Mouse (Mus musculus): ENCODE results near the gene Trip10. TPM values are rescaled to one million over a fixed set of nuclear protein-coding genes. Genes with fewer than 3 reads are reported as not detected.

Gene Trip10
- polyA plus RNA-seq, 1 experiment from 2014 or later = 40.6 TPM

GRCm38 (mm10) chr17:57289252-57289651, 40.0 kb downstream of the Trip10 start:
- H3K4me1 ChIP-seq = no peaks in the 10 kb centered on the region
- H3K9me3 ChIP-seq = no peaks in the 10 kb centered on the region
- ATAC-seq (ENCODE audit: insufficient number of reproducible peaks, low FRiP score, low TSS enrichment, low read depth) = no peak
- WGBS = 80% methylated on average over 5 of the region's 5 CpGs
- no peak overlapping the region for H3K27ac ChIP-seq
- H3K27me3 ChIP-seq = no peaks in the 10 kb centered on the region
- H3K9ac ChIP-seq = no peak overlapping the region
- no peak overlapping the region for H3K4me3 ChIP-seq
- H3K36me3 ChIP-seq = no peaks in the 10 kb centered on the region
- no peak overlapping the region for H3K4me2 ChIP-seq

GRCm38 (mm10) chr17:57290001-57290670, 40.9 kb downstream of the Trip10 start:
- H3K4me2 ChIP-seq = no peak overlapping the region
- H3K27me3 ChIP-seq = no peaks in the 10 kb centered on the region
- H3K4me1 ChIP-seq = no peaks in the 10 kb centered on the region
- WGBS = 82% methylated on average over 9 of the region's 9 CpGs
- H3K27ac ChIP-seq = no peak overlapping the region
- no peak overlapping the region for H3K4me3 ChIP-seq
- no peak for ATAC-seq (ENCODE audit: insufficient number of reproducible peaks, low FRiP score, low TSS enrichment, low read depth)
- no peaks in the 10 kb centered on the region for H3K36me3 ChIP-seq
- H3K9ac ChIP-seq = no peak overlapping the region
- H3K9me3 ChIP-seq = no peaks in the 10 kb centered on the region

- H3K4me1 ChIP-seq = no peaks in the 10 kb centered on the region
- no peak overlapping the region for H3K4me3 ChIP-seq
- H3K4me2 ChIP-seq = no peak overlapping the region
- H3K27ac ChIP-seq = no peak overlapping the region
- H3K9ac ChIP-seq = no peak overlapping the region
- no peak for ATAC-seq (ENCODE audit: insufficient number of reproducible peaks, low FRiP score, low TSS enrichment, low read depth)
- 80% methylated on average over 7 of the region's 7 CpGs for WGBS
- no peaks in the 10 kb centered on the region for H3K36me3 ChIP-seq
- H3K27me3 ChIP-seq = no peaks in the 10 kb centered on the region
- H3K9me3 ChIP-seq = no peaks in the 10 kb centered on the region
Observed at GRCm38 (mm10) chr17:57290671-57291055, 41.4 kb downstream of the Trip10 start.

DNA sequence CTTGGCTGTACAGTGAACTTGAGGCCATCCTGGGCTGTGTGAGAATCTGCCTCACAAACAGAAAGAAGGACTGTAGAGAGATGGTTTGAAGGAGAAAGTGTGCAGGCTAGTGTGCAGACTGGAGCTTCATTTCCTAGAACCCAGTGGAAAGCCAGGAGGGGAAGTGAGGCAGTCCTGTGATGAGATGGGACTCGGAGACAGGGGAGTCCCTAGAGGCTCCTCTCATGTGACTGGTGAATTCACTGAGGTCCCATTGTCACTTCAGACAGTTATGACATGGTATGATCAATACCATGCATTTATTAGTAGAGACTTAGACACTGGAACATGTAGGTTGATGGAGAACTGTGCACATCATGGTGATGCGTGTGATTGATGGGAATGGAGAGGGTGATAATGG, 43.0 kb downstream of the Trip10 start:
- H3K4me2 ChIP-seq = no peak overlapping the region
- H3K4me1 ChIP-seq = no peaks in the 10 kb centered on the region
- H3K9ac ChIP-seq = no peak overlapping the region
- H3K36me3 ChIP-seq = no peaks in the 10 kb centered on the region
- 87% methylated on average over 2 of the region's 2 CpGs for WGBS
- no peaks in the 10 kb centered on the region for H3K9me3 ChIP-seq
- H3K27me3 ChIP-seq = no peaks in the 10 kb centered on the region
- H3K4me3 ChIP-seq = no peak overlapping the region
- ATAC-seq (ENCODE audit: insufficient number of reproducible peaks, low FRiP score, low TSS enrichment, low read depth) = no peak
- H3K27ac ChIP-seq = no peak overlapping the region

- Histone ChIP-seq H3K9ac (no peak overlapping the region), H3K36me3 (no peaks in the 10 kb centered on the region), H3K4me2 (no peak overlapping the region), H3K27me3 (no peaks in the 10 kb centered on the region), H3K4me3 (no peak overlapping the region), H3K27ac (no peak overlapping the region), H3K4me1 (no peaks in the 10 kb centered on the region), H3K9me3 (no peaks in the 10 kb centered on the region)
- ATAC-seq (ENCODE audit: insufficient number of reproducible peaks, low FRiP score, low TSS enrichment, low read depth) = no peak
- 91% methylated on average over 9 of the region's 9 CpGs for WGBS
Observed at GRCm38 (mm10) chr17:57292968-57293367, 43.7 kb downstream of the Trip10 start.

DNA sequence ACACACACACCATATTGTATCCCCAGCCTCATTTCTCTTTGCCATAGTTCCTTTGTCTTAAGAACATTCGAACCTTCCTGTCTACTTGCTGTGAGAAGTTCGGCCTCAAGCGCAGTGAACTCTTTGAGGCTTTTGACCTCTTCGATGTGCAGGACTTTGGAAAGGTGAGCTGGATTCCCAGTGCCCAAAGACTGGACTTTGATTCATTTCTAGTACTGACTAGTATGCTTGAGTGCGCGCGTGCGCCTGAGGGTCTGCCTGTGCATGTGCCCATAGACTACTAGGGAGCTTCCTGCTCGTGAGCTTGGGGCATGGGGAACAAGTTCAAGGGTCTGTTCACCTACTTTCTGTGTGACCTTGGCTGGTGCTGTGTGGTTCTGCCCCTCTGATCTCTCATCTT, 46.7 kb downstream of the Trip10 start:
- Histone ChIP-seq H3K27ac (no peak overlapping the region), H3K4me3 (no peak overlapping the region), H3K9me3 (no peaks in the 10 kb centered on the region), H3K9ac (no peak overlapping the region), H3K4me1 (no peaks in the 10 kb centered on the region), H3K4me2 (no peak overlapping the region), H3K27me3 (no peaks in the 10 kb centered on the region), H3K36me3 (no peaks in the 10 kb centered on the region)
- WGBS = 91% methylated on average over 9 of the region's 9 CpGs
- ATAC-seq (ENCODE audit: insufficient number of reproducible peaks, low FRiP score, low TSS enrichment, low read depth) = no peak

DNA sequence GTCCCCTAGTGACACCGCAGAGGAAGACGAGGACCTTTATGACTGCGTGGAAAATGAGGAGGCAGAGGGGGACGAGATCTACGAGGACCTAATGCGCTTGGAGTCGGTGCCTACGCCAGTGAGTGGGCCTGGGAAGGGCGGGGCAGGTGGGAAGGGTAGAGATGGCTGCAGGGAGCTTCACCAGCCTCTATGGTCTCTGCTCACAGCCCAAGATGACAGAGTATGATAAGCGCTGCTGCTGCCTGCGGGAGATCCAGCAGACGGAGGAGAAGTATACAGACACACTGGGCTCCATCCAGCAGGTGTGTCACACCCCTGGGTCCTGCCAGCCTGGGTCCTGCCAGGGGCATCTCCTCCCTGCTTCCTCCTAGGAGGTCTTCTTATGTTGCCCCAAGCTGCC, 47.8 kb downstream of the Trip10 start:
- Histone ChIP-seq H3K27ac (no peak overlapping the region), H3K9me3 (no peaks in the 10 kb centered on the region), H3K36me3 (no peaks in the 10 kb centered on the region), H3K27me3 (no peaks in the 10 kb centered on the region), H3K4me1 (no peaks in the 10 kb centered on the region), H3K4me2 (no peak overlapping the region), H3K9ac (no peak overlapping the region), H3K4me3 (no peak overlapping the region)
- 80% methylated on average over 12 of the region's 12 CpGs for WGBS
- no peak for ATAC-seq (ENCODE audit: insufficient number of reproducible peaks, low FRiP score, low TSS enrichment, low read depth)

- H3K4me3 ChIP-seq = no peak overlapping the region
- whole genome bisulfite sequencing = 65% methylated on average over 4 of the region's 4 CpGs
- no peak for ATAC-seq (ENCODE audit: insufficient number of reproducible peaks, low FRiP score, low TSS enrichment, low read depth)
- no peaks in the 10 kb centered on the region for H3K9me3 ChIP-seq
- H3K4me1 ChIP-seq = no peaks in the 10 kb centered on the region
- H3K36me3 ChIP-seq = no peaks in the 10 kb centered on the region
- no peaks in the 10 kb centered on the region for H3K27me3 ChIP-seq
- H3K4me2 ChIP-seq = no peak overlapping the region
- H3K9ac ChIP-seq = no peak overlapping the region
- H3K27ac ChIP-seq = no peak overlapping the region
Observed at GRCm38 (mm10) chr17:57305593-57305992, 56.3 kb downstream of the Trip10 start.

- no peaks in the 10 kb centered on the region for H3K36me3 ChIP-seq
- no peak overlapping the region for H3K4me3 ChIP-seq
- peaks cover 2% of the 10 kb centered on the region; the same call in 1 of the 2 replicates for H3K4me1 ChIP-seq
- no peaks in the 10 kb centered on the region for H3K27me3 ChIP-seq
- H3K4me2 ChIP-seq = no peak overlapping the region
- no peak overlapping the region for H3K9ac ChIP-seq
- 71% methylated on average over 6 of the region's 6 CpGs for WGBS
- no peaks in the 10 kb centered on the region for H3K9me3 ChIP-seq
- H3K27ac ChIP-seq = no peak overlapping the region
- ATAC-seq (ENCODE audit: insufficient number of reproducible peaks, low FRiP score, low TSS enrichment, low read depth) = no peak
Observed at GRCm38 (mm10) chr17:57307074-57307473, 57.8 kb downstream of the Trip10 start.

DNA sequence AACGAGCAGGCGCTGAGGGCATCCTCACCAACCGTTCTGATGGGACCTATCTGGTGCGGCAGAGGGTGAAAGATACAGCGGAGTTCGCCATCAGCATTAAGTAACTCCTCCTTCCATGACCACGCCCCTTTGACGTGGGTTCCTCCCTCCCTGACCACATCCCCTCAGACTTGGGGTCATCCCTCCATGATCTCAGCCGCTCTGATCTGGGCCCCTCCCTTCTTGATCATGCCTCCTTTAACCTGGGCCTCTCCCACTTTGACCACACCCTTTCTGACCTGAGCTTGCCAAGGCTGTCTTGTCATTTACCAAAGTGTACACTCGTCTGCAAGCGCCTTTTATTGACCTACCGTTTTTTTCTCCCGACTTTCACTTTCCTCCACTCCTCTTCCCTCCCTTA, 62.5 kb downstream of the Trip10 start:
- no peak for ATAC-seq (ENCODE audit: insufficient number of reproducible peaks, low FRiP score, low TSS enrichment, low read depth)
- H3K4me1 ChIP-seq = peaks cover 2% of the 10 kb centered on the region; the same call in 1 of the 2 replicates
- no peak overlapping the region for H3K4me2 ChIP-seq
- H3K27me3 ChIP-seq = no peaks in the 10 kb centered on the region
- no peak overlapping the region for H3K9ac ChIP-seq
- H3K27ac ChIP-seq = no peak overlapping the region
- H3K9me3 ChIP-seq = no peaks in the 10 kb centered on the region
- no peaks in the 10 kb centered on the region for H3K36me3 ChIP-seq
- WGBS = 35% methylated on average over 13 of the region's 13 CpGs
- H3K4me3 ChIP-seq = no peak overlapping the region

Small RNA genes within 50 kb of the gene (microRNA-seq; reads per million reads assigned to microRNA genes)
- not detected for gene Mir6978

Other genes with a start within 250 kb of the Trip10 start
- gene Pspn, start 249.4 kb upstream of the Trip10 start, polyA plus RNA-seq (2015; fragmentation: Nextera tagmentation; extraction: Ambion mirVana) = 0.42 TPM in 1 of 2 replicates, not detected in the other
- gene Gtf2f1, start 238.2 kb upstream of the Trip10 start, polyA plus RNA-seq (2015; fragmentation: Nextera tagmentation; extraction: Ambion mirVana) = 62.0 and 75.6 TPM in 2 replicates
- gene Gm17949, start 238.0 kb upstream of the Trip10 start, polyA plus RNA-seq (2015; fragmentation: Nextera tagmentation; extraction: Ambion mirVana) = 0.37 and 0.40 TPM in 2 replicates
- 24.2 and 35.9 TPM in 2 replicates for gene Khsrp, start 217.9 kb upstream of the Trip10 start, polyA plus RNA-seq (2015; fragmentation: Nextera tagmentation; extraction: Ambion mirVana)
- not detected in 2 replicates for gene Slc25a41, start 207.8 kb upstream of the Trip10 start, polyA plus RNA-seq (2015; fragmentation: Nextera tagmentation; extraction: Ambion mirVana)
- 9.7 and 11.4 TPM in 2 replicates for gene Crb3, start 190.3 kb upstream of the Trip10 start, polyA plus RNA-seq (2015; fragmentation: Nextera tagmentation; extraction: Ambion mirVana)
- 5.5 and 5.7 TPM in 2 replicates for gene Slc25a23, start 189.6 kb upstream of the Trip10 start, polyA plus RNA-seq (2015; fragmentation: Nextera tagmentation; extraction: Ambion mirVana)
- gene Dennd1c, start 170.9 kb upstream of the Trip10 start, polyA plus RNA-seq (2015; fragmentation: Nextera tagmentation; extraction: Ambion mirVana) = 1.6 and 2.2 TPM in 2 replicates
- 8.4 and 10.0 TPM in 2 replicates for gene Tubb4a, start 161.7 kb upstream of the Trip10 start, polyA plus RNA-seq (2015; fragmentation: Nextera tagmentation; extraction: Ambion mirVana)
- 7.6 and 8.7 TPM in 2 replicates for gene Tnfsf9, start 144.1 kb upstream of the Trip10 start, polyA plus RNA-seq (2015; fragmentation: Nextera tagmentation; extraction: Ambion mirVana)
- not detected in 2 replicates for gene Cd70, start 99.7 kb upstream of the Trip10 start, polyA plus RNA-seq (2015; fragmentation: Nextera tagmentation; extraction: Ambion mirVana)
- 0.08 and 0.15 TPM in 2 replicates for gene Tnfsf14, start 55.3 kb upstream of the Trip10 start, polyA plus RNA-seq (2015; fragmentation: Nextera tagmentation; extraction: Ambion mirVana)
- 1.5 and 1.8 TPM in 2 replicates for gene C3, start 21.3 kb upstream of the Trip10 start, polyA plus RNA-seq (2015; fragmentation: Nextera tagmentation; extraction: Ambion mirVana)
- 43.6 and 45.5 TPM in 2 replicates for gene Gpr108, start 1.0 kb upstream of the Trip10 start, polyA plus RNA-seq (2015; fragmentation: Nextera tagmentation; extraction: Ambion mirVana)
- 4.1 and 4.4 TPM in 2 replicates for gene Vav1, start 29.6 kb downstream of the Trip10 start, polyA plus RNA-seq (2015; fragmentation: Nextera tagmentation; extraction: Ambion mirVana)
- gene Adgre1, start 109.2 kb downstream of the Trip10 start, polyA plus RNA-seq (2015; fragmentation: Nextera tagmentation; extraction: Ambion mirVana) = 9.8 and 10.1 TPM in 2 replicates

Data from limb, embryonic 15.5 days (tissue).